Mouse (Mus musculus): ENCODE results near the gene Rnf149.

Gene Rnf149

GRCm38 (mm10) chr1:39575778-39576375, 1.3 kb downstream of the Rnf149 start:
- DNase-seq (ENCODE audit: low spot score in 2 of 2) = no peak

- DNase-seq (ENCODE audit: low spot score in 2 of 2) = no peak
Observed at GRCm38 (mm10) chr1:39573890-39574289, 3.3 kb downstream of the Rnf149 start.

DNA sequence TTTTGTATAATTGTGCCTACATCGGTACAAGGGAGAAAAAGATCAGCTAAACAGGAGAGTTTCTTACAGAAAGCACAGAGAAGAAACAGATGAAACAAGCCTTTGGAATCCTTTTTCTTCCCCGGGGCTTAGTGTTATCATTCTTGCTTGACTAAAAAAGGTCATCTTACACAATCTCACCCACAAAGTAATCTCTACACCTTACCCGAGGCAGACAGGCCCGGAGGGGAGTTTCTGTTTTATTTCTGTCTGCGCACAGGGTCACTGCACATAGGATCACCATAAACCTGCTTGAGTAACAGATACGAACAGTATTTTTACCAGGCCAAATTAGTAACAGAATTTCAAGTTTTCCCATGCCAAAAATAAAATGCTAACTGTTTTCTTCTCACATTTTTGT, 5.6 kb downstream of the Rnf149 start:
- no peak for DNase-seq (ENCODE audit: low spot score in 2 of 2)

DNA sequence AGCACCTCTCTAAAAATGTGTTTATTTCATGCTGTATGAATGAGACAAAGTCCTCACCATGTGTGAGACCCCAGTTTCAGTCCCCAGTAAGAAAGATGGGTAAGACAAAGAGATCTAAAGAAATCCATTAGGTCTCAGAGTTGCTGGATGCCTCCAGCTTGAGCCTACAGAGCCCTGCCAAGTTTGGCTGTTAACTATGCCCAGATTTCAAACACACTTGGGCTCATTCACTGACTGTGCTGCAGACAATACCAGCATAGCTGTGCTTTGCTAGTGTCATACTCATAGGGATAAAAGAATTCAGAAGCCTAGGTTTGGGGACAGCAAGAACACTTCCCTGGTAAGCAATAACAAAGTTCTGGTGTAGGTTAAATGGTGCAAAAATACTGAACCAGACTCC, 9.1 kb downstream of the Rnf149 start:
- no peak for DNase-seq (ENCODE audit: low spot score in 2 of 2)

- DNase-seq (ENCODE audit: low spot score in 2 of 2) = no peak
Observed at GRCm38 (mm10) chr1:39564603-39565002, 12.6 kb downstream of the Rnf149 start.

DNA sequence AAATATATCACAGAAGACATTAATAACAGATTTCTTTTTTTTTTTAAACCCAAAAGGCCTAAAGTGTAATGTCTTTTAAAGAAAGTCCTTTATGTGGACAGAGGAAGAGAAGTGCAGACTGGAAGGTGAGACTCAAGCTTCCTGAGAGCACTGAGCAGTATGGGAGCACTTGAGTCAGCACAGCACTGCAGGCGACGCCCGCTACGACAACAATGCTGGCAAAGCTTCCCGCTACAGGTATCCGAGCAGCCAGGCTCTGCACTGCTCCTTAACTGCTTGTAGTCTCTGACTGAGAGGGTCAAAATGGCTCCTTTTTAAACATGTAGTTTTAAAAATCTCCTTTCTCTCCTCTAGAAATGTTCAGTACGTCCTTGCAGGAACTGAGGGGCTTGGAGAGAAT, 14.0 kb downstream of the Rnf149 start:
- no peak for DNase-seq (ENCODE audit: low spot score in 2 of 2)

DNA sequence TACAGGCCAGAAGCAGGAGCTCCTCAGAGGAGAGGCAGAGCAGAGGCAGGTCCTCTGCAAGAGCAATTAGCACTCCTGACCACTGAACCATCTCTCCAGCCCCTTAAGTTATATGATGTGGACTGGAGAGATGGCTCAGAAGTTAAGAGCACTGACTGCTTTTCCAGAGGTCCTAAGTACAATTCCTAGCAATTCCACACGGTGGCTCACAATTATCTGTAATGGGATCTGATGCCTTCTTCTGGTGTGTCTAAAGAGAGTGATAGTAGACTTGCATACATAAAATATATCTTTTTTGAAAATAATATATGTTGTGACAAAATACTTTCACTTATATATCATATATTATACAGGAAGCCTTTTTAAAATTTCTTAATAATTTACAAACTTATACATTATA, 15.3 kb downstream of the Rnf149 start:
- DNase-seq (ENCODE audit: low spot score in 2 of 2) = no peak

DNA sequence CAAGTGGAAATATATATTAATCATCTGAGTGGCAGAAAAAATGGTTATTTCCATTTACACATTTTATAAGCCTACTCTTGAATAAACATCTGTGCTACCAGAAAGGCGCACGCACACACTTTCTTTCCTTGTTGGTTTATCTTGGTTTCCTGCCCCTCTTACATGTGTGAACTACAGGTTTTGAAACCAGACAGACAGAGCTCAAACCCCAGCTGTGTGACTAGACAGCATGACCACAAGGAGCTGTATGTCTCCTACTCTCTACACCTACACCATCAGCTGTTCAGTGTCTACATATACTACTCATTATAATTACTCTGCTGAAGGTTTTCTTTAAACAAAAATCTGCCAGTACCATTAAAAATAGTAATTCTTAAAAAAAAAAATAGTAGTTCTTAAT, 18.2 kb downstream of the Rnf149 start:
- no peak for DNase-seq (ENCODE audit: low spot score in 2 of 2)

- DNase-seq (ENCODE audit: low spot score in 2 of 2) = peak in 1 of 2 experiments; percentile 51
Observed at GRCm38 (mm10) chr1:39555556-39556415, 21.4 kb downstream of the Rnf149 start.

DNA sequence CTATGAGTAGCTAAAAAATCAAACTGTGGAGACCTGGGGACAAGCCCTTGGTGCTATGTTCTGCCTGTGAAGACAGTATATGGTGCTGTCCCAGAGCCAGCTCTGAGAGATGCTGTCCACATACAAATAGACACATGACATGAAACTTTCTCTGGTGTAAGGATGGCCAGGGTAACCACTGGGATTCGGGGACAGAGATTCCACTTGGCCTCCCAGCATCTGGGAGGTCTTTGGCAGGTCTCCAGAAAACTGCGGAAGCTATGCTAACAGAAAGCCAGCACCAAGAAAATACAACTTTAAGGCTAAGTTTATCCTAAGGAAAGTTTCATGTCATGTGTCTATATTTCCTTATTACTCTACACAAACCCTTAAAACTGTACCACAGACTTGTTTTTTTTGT, 27.4 kb downstream of the Rnf149 start:
- no peak for DNase-seq (ENCODE audit: low spot score in 2 of 2)

GRCm38 (mm10) chr1:39547238-39547637, 30.0 kb downstream of the Rnf149 start:
- DNase-seq (ENCODE audit: low spot score in 2 of 2) = no peak

DNA sequence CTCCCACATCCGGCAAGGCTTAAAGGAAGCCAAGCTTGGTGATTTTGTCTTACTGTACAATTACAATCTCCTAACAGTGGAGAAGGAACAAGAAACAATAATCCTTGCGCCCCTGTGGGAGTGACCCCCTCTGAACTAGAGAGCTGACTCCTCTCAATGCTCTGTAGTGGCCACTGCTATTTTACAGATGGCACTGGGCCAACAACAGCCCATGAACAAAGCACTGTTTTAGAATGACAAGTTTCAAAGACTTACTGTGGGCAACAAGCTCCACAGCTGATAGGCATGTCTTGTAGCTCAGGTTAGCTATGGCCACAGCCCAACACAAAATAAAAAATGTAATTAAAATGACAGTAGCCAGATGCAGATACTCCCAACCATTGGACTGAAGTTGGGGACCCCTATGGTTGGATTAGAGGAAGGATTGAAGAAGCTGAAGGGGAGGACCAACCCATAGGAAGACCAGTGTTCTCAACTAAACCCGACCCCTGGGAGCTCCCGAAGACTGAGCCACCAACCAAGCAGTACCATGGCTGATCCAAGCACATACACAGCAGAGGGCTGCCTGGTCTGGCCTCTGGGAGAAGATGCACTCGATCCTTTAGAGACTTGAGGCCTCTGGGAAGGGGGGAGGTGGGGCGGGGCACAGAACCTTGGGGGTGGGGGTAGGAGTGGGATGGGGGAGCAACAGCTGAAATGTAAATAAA, 30.9 kb downstream of the Rnf149 start:
- no peak for DNase-seq (ENCODE audit: low spot score in 2 of 2)

DNA sequence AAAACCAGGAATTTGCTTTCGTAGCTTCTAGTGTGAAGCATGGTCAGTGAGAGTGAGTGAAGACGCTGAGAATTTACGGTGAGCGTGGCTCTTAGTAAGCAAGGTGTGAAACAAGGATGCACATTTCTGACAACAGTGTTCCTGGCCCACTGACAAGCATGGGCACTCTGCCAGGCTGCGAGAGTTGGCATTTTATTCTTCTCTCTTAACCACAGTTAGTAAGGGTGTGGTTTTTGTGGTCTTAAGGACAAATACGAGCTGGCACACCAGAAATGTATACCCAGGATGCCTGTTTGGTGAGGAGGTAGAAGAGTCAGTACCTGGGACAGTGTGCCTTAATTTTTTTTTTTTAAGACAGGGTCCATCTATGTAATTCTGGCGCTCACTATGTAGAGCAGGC, 31.6 kb downstream of the Rnf149 start:
- DNase-seq (ENCODE audit: low spot score in 2 of 2) = no peak

DNA sequence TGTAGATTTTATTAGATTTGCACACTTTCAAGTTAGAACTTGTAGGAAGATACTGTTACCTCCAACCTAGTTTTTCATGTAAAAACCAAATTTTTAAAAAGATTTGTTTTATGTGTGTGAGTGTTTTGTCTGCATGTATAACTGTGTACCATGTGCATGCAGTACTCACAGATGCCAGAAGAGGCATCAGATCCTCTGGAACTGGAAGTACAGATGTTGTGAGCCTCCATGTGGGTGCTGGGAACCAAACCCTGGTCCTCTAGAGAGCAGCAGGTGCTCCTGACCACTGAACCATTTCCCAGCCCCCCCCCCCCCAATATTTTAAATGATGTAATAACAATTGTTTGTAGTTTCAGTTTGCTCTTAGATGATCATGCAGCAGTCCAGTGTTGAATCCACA, 36.6 kb downstream of the Rnf149 start:
- no peak for DNase-seq (ENCODE audit: low spot score in 2 of 2)

GRCm38 (mm10) chr1:39537631-39538380, 39.4 kb downstream of the Rnf149 start:
- no peak for DNase-seq (ENCODE audit: low spot score in 2 of 2)

GRCm38 (mm10) chr1:39536701-39537100, 40.5 kb downstream of the Rnf149 start:
- DNase-seq (ENCODE audit: low spot score in 2 of 2) = no peak

DNA sequence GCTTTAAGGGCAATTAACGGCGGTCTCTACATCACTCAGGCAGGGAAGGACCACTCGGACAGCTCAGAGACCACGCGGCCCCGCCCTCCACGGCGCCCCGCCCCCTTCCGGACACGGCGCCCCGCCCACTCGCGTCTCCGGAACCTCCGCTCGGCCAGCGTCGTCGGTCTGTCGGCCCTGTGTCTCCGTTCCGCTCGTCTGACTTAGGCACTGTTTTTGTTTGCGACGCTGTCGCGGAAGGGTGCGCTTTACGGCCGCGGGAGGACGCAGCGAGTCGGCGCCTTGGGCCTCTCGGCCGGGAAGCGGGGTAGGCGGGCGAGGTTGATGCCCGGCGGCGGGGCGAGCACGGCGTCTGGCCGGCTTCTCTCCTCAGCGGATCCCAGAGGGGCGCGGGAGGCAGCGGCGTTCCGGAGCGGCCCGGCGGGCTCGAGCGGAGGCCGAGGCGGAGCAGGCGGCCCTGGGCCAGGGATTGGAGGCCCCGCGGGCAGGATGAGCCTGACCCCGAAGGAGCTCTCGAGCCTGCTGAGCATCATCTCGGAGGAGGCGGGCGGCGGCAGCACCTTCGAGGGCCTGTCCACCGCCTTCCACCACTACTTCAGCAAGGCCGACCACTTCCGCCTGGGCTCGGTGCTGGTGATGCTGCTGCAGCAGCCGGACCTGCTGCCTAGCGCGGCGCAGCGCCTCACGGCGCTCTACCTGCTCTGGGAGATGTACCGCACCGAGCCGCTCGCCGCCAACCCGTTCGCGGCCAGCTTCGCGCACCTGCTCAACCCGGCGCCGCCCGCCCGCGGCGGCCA, 41.5 kb downstream of the Rnf149 start:
- DNase-seq (ENCODE audit: low spot score in 2 of 2) = peak; percentile 99

- DNase-seq (ENCODE audit: low spot score in 2 of 2) = no peak
Observed at GRCm38 (mm10) chr1:39534831-39535230, 42.4 kb downstream of the Rnf149 start, which contains the start of gene Cnot11. Gene Cnot11, plus strand, starts transcription at chr1:39534992.

GRCm38 (mm10) chr1:39533917-39534316, 43.3 kb downstream of the Rnf149 start:
- no peak for DNase-seq (ENCODE audit: low spot score in 2 of 2)

DNA sequence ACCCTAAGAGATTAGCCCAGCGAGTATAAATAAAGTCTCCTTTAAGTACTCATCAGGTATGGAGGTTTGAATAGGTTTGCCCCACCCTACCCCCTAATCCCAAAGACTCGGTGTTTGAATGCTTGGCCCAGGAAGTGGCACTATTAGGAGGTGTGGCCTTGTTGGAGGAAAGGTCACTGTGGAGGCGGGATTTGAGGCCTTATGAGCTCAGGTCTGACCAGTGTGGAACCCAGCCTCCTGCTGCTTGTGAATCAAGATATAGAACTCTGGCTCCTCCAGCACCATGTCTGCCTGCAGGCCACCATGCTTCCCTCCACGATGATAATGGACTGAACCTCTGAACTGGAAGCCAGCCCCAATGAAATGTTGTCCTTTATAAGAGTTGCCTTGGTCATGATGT, 46.2 kb downstream of the Rnf149 start:
- no peak for DNase-seq (ENCODE audit: low spot score in 2 of 2)
